Mouse (Mus musculus) ES-Bruce4 (cell line): Measurements from ENCODE around the gene Gm49361. TPM values are rescaled to one million over a fixed set of nuclear protein-coding genes. Genes with fewer than 3 reads are reported as not detected.

Experiments
- H3K27ac ChIP-seq: 2 replicates; pipeline ENCODE4 v1.5.1; 2012; ENCODE audit warnings: low read length, inconsistent platforms; ENCODE audit not compliant: insufficient read depth
- H3K27me3 ChIP-seq: 2 replicates; pipeline ENCODE4 v1.6.1; 2012; ENCODE audit warnings: mild to moderate bottlenecking, low read length, inconsistent platforms; ENCODE audit not compliant: control insufficient read depth, poor library complexity, insufficient read depth, severe bottlenecking
- H3K36me3 ChIP-seq: 2 replicates; pipeline ENCODE4 v1.6.1; 2012; ENCODE audit warnings: inconsistent platforms, mild to moderate bottlenecking, low read length, moderate library complexity; ENCODE audit not compliant: control insufficient read depth, poor library complexity, insufficient read depth, severe bottlenecking
- H3K4me1 ChIP-seq: one replicate; pipeline ENCODE4 v1.8.1; 2011; ENCODE audit warnings: low read length; ENCODE audit not compliant: control insufficient read depth, insufficient read depth
- H3K4me3 ChIP-seq: 2 replicates; pipeline ENCODE4 v1.5.1; 2011; ENCODE audit warnings: low read depth, mild to moderate bottlenecking, low read length
- H3K9ac ChIP-seq: 2 replicates; pipeline ENCODE4 v1.6.1; 2012; ENCODE audit warnings: low read depth, mild to moderate bottlenecking, inconsistent platforms; ENCODE audit not compliant: poor library complexity, severe bottlenecking
- H3K9me3 ChIP-seq: replicated peaks from 2 replicates; pipeline ENCODE4 v1.6.1; 2012; ENCODE audit warnings: mild to moderate bottlenecking, low read length, inconsistent platforms; ENCODE audit not compliant: control insufficient read depth, poor library complexity, insufficient read depth, severe bottlenecking
- CTCF ChIP-seq: IDR thresholded peaks from one replicate; pipeline ENCODE4 v1.8.1; 2011; ENCODE audit warnings: low read depth, low read length
- EP300 ChIP-seq: IDR thresholded peaks from 2 replicates; pipeline ENCODE4 v1.6.1; 2011; ENCODE audit warnings: low read depth, low read length; ENCODE audit not compliant: insufficient read depth
- POLR2A ChIP-seq: IDR thresholded peaks from one replicate; pipeline ENCODE4 v1.8.1; 2011; ENCODE audit warnings: low read length; ENCODE audit not compliant: insufficient read depth
- polyA plus RNA-seq: library from polyadenylated mRNA; stranded (reverse); fragments of >200 nt; gene quantifications from 2 replicates; pipeline ENCODE4 v1.2.4, GENCODE M21; 2011; ENCODE audit warnings: low read depth; ENCODE audit not compliant: missing spikeins, insufficient read depth, insufficient read length

Gene Gm49361
- polyA plus RNA-seq, 1 experiment: not detected

DNA sequence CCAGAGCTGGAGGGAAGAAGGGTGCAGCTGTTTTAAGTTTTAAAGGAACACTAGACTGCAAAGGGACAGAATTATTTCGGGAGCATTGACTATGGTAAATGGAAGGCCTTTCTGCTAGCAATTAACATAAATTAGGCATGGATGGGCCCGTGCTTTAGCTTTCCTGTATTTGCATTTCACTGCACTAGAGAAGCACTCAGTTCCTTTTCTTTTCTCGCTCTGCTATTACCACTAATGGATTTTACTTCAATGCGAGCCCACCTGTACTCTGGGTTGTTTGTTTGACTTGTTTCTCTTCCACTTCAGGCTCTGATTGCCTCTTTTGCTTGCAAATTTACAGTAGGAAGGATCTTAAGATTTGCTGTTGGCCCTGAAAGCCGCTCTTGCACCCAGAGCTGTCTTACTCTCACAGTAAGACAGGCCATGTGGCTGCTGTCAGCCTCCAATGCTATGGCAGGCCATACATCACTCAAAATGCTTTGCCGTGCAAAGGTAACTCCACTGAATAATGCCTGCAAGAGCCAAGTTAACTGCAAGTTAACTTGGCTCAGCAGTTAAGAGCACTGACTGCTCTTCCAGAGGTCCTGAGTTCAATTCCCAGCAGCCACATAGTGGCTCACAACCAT lies 13.1 kb downstream of the Gm49361 start:
- Histone ChIP-seq H3K27ac (peak overlapping the region; percentile 18; the same call in 1 of the 2 replicates), H3K36me3 (no peaks in the 10 kb centered on the region)
- no peak for TF ChIP-seq POLR2A
- 0 out of 2 replicates have a peak, but pooled peaks have one; percentile 44 for TF ChIP-seq EP300

DNA sequence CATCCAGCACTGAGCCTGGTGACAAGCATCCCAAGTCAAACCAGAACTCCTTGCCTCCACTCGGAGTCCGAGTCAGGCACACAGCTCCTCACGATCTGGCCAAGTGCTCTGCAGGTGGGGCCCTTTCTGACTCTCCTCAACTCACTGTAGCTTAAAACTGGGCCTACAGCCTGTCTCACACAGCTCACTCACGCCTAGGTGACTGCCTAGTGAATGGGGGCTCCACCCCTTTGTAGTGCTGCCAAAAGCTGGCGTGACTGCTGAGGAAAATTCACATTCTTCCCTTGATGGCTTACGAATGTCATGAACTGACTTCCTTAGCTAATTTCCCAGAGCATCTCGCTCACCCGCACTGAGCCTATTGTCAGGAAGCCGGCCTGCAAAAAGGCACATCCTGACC lies 15.4 kb downstream of the Gm49361 start:
- Histone ChIP-seq H3K36me3 (no peaks in the 10 kb centered on the region), H3K4me1 (peaks cover 6% of the 10 kb centered on the region), H3K4me3 (no peak overlapping the region), H3K9me3 (no peaks in the 10 kb centered on the region), H3K9ac (no peak overlapping the region), H3K27me3 (no peaks in the 10 kb centered on the region; the same call in none of the 2 replicates), H3K27ac (no peak overlapping the region)
- no peak for TF ChIP-seq EP300
- TF ChIP-seq POLR2A: no peak
- no peak for TF ChIP-seq CTCF

More for the DNA sequence above, 13.1 kb downstream of the Gm49361 start:
- Histone ChIP-seq H3K4me1 (peaks cover 6% of the 10 kb centered on the region), H3K9me3 (no peaks in the 10 kb centered on the region), H3K4me3 (no peak overlapping the region), H3K9ac (no peak overlapping the region), H3K27me3 (no peaks in the 10 kb centered on the region; the same call in none of the 2 replicates)

DNA sequence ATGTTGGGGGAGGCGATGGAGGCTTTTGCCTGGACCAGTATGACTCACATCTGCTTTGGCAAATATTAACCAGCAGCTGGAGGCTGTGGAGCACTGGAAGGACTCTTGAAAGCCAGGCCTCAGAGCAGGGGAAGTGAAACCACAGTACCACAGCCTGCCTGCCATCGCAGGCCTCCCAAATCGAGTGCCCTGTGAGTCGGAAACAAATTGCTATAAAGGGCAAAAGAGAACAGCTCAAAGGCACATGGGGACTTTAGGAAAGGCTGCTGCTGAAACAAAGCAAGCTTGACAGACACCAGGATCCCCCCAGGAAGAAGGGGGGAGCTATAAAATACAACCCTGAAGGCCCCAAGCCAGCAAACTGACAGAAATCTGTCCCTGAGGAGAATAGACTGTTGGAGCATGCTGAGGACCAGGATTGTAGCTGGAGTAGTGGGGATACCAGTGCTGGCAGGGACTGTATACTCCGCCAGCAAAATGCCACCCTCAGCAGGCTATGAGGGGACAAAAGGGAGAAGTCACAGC lies 15.9 kb downstream of the Gm49361 start:
- H3K27me3 ChIP-seq: no peaks in the 10 kb centered on the region; the same call in none of the 2 replicates
- no peak overlapping the region for H3K4me3 ChIP-seq
- H3K9ac ChIP-seq: no peak overlapping the region
- H3K9me3 ChIP-seq: no peaks in the 10 kb centered on the region
- H3K27ac ChIP-seq: no peak overlapping the region
- H3K36me3 ChIP-seq: no peaks in the 10 kb centered on the region
- peaks cover 6% of the 10 kb centered on the region for H3K4me1 ChIP-seq
- TF ChIP-seq CTCF (no peak), POLR2A (no peak), EP300 (no peak)

DNA sequence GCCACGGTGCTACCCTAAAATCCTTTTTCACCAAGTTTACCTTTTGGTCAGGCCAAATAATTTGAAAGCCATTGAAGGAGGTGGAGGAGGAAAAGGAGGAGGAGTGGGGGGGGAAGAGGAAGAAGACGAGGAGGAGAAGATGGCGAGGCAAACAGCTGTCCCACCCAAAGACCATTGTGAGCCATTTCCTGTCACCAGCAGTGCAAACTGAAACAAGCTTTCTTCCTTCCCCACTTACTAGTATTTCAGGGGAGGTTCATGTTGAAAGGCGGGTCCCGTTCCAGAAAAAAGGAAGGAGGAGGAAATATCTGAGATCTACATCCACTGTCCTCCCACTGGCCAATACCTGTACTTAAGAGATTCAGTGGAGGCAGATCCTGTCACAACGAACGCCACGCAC lies 16.5 kb downstream of the Gm49361 start:
- H3K4me1 ChIP-seq: peaks cover 6% of the 10 kb centered on the region
- TF ChIP-seq CTCF (no peak), EP300 (no peak), POLR2A (no peak)
- no peaks in the 10 kb centered on the region for H3K36me3 ChIP-seq
- H3K4me3 ChIP-seq: no peak overlapping the region
- H3K27ac ChIP-seq: no peak overlapping the region
- no peaks in the 10 kb centered on the region for H3K9me3 ChIP-seq
- H3K9ac ChIP-seq: no peak overlapping the region
- no peaks in the 10 kb centered on the region for H3K27me3 ChIP-seq

DNA sequence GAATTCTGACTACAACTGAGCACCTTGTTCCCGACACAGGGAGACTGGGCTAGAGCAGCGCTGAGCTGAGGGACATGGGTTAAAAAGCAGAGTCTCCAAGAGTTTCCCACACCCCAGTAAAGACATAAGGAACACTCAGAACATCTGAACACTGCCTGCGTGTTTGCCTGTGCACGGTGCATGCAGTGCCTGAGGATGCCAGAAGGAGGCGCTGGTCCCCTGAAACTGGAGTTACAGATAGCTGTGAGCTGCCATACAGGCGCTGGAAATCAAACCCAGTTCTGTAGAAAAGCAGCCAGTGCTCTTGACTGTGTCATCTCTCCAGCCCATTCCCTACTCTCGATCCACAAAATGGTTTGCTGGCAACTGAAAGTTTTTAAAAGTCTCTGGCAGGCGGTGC lies 19.7 kb downstream of the Gm49361 start:
- no peak for TF ChIP-seq POLR2A
- peak; percentile 94 for TF ChIP-seq CTCF
- no peak for TF ChIP-seq EP300
- Histone ChIP-seq H3K9me3 (no peaks in the 10 kb centered on the region), H3K4me1 (no peaks in the 10 kb centered on the region), H3K36me3 (no peaks in the 10 kb centered on the region), H3K4me3 (no peak overlapping the region), H3K27ac (no peak overlapping the region), H3K9ac (no peak overlapping the region), H3K27me3 (no peaks in the 10 kb centered on the region)

DNA sequence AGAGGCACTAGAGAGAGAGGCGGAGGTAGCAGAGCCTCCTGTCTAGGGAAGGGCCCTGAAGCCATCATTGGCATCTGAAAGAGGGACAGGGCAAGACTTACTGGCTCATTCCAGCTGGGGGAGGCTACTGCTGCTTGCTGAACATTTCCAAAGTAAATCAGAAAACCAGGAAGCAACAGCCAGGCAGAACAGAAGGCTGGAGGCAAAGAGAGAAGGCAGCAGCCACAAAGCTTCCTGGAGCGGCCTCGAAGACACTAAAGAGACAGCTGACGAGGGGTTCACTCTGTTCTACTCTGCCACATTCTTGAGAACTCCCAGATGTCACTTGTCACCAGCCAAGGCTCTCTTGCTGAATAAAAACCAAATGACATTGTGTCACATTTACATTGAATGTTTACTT lies 21.4 kb downstream of the Gm49361 start:
- no peaks in the 10 kb centered on the region for H3K36me3 ChIP-seq
- H3K27ac ChIP-seq: no peak overlapping the region
- no peaks in the 10 kb centered on the region for H3K4me1 ChIP-seq
- no peaks in the 10 kb centered on the region for H3K27me3 ChIP-seq
- H3K9me3 ChIP-seq: no peaks in the 10 kb centered on the region
- no peak for TF ChIP-seq CTCF
- TF ChIP-seq POLR2A: no peak
- no peak for TF ChIP-seq EP300
- no peak overlapping the region for H3K9ac ChIP-seq
- no peak overlapping the region for H3K4me3 ChIP-seq
